Mouse (Mus musculus): ENCODE measurements around the gene Cyth1.

Cyth1 gene

DNA sequence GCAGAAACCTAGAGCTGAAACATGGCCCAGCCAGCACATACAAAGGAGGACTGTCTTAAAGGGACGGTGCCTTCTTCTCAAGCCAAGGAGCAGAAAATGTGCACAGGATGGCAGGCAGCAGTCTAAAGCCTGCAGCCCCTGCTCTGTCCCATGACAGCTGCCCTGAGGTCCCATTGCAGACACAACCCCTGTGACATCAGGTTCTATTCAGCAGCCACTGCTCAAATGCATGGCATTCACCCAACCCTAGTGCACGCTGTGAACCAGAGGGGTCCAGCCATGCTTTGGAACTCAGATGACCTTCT is 50.1 kb downstream of the Cyth1 start:
- DNase-seq (ENCODE audit: low read depth), result no peak

DNA sequence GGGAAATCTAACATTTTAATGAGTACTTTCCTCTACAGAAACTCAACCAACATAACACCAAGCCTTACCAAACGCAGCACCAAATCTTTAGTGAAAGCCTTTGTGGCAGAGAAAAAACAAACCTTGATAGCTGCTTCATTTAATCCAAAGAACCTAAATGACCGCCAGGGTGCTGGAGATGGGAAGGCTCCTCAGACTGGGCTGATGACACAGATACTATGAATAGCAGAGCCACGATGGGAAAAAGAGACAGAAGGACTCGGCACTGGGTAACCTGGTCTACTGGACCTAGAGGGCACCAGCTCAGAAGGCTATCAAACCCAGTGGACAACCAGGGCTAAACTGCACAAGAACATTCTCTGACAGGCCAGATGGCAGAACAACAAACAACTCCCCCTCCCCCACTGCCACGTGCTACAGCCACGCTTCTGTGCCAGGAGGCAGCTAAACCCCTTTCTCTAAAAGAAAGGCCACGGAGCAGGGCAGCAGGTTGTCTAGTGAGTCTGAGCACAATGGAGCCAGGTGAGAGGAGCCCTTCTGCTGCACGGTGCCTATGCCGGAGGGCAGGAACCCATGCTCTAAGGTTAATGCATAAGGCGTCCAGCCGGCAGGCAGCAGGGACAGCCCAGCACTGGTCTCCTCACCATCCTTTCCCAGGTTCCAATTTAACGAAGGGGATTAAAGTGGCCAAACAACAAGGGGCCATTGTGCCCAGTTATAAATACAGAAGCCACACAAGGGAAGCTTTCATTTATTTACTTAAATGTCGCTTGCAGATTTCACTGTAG is 50.7 kb downstream of the Cyth1 start:
- no peak for DNase-seq (ENCODE audit: low read depth)

DNA sequence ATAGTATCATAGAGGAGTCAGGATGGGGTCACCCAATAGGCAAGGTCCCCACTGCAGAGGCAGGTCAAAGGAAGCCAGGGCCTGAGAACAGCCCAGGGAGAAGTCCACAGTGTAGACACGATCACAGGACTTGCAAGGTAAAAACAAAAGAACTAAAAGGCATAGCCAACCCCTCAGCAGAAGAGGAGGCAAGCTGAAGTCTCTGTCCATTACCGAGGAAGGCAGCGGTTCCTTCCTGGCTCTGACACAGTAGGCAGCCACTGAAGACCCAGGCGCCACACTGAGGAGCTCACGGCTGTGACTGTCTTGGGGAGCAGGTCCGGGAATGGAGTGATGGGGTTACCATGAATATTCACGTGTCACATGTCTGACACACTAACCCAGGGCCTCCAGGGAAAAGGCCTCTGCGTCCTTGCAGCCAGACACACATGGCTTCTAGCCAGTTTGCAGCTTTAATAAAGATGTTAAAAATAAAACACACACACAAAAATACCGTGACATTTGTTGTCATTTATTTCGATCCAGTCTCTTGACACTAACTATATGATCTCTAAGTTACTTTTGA is 51.5 kb downstream of the Cyth1 start:
- no peak for DNase-seq (ENCODE audit: low read depth)

DNA sequence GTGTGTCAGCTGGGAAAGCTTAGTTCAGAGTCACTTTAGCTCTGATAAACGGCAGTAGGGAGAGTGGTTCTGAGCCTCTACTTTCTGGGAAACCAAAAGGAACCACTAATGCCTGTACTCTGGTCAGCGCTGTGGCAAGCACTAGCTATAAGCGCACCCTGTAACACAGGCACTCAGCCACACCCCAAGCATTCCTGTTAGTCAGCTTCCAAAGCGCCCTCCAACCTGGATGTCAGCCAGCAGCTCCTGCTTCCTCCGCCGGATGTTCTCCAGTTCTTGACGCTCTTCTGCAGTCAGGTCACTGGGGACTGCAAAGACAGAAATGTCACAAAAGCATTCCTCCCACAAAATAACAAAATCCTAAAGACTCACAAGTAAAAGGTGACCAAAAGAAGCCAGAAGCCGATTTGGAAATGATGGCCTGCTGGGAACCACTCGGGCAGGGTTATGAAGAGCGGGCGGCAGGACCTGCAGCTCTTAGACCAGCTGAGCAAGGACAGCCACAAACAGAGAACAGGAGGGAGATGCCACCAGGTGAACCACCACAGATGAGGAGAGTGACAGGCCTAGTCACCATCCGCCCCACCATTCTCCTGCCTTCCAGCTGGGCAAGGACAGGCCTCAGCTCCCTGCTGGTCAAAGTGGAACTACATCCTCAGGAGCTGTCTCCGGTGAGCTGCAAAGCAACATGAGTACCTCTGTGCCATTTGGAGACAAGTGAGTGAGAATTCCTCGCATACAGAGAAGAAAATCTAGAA is 54.8 kb downstream of the Cyth1 start:
- no peak for DNase-seq (ENCODE audit: low read depth)

DNA sequence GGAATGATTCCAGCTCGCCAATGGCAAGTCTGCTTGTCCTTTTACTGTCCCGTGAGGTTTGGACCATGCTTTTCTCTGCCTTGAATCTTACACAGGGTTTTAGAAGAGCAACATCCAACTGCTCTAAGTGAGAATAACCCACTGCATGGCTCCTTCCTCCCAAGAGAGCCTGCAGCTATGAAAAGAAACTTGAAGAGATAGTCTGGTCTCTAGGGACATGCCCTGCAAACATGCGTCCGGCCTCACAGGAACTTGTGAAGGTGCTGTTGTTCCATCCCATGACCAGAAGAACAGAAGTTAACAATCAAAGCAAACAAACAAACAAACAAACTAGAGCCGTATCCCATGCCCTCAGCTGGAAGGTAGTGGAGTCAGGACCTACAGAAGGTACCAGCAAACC is 55.4 kb downstream of the Cyth1 start:
- no peak for DNase-seq (ENCODE audit: low read depth)

DNA sequence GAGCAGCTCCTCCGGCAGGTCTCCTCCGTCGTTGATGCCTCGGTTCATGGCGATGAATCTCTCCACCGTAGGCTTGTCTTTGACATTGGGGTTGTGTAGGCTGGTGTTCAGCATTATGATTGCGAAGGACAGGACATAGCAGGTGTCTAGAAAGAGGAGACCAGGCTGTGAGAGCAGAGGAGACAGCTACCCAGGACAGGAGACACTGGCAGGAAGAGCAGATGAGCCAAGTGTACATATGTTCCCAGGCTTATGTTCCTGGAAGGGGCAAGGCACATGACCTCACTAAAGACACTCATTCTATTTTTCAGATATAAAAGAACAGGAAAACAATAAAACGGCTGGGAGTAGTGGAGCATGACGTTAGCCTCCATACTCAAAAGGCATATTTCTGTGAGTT is 65.6 kb downstream of the Cyth1 start:
- no peak for DNase-seq (ENCODE audit: low read depth)

DNA sequence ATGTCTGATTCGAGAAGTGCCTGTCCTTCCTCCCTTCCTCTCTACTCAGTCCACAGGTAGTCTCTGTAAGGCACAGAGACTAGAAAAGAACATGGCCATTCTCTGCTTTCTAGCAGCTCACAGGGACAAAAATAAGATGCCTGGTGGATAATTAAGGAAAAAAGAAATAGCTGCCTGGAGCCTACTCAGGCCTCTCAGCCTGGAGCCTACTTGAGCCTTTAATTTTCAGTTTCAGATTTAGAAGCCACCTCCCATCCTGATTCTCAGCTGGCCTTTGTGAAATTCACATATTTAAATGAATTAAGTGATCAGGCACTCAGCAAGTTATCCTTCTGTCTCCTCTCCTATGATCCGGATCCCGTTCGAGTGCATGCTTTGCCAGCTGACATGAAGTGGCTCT is 66.0 kb downstream of the Cyth1 start:
- DNase-seq (ENCODE audit: low read depth), result no peak

DNA sequence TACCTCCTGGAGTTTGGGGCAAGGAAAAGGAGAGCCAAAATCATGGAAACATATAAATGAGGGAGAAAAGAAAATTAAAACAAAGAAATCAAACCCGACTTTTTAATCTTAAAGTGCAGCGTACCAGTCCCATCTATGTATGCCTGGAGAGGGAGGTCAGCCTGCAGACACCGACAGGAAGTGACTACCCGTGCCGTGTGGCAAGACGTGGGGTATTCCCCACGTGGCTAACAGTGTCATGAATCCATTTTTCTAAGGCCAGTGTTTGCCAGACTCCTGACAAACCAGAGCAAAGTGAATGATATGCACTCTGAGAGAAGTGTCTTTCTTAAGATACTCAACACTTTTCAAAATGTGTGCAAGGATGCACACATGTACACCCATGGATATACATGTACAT is 68.2 kb downstream of the Cyth1 start:
- peak; percentile 49 for DNase-seq (ENCODE audit: low read depth)

DNA sequence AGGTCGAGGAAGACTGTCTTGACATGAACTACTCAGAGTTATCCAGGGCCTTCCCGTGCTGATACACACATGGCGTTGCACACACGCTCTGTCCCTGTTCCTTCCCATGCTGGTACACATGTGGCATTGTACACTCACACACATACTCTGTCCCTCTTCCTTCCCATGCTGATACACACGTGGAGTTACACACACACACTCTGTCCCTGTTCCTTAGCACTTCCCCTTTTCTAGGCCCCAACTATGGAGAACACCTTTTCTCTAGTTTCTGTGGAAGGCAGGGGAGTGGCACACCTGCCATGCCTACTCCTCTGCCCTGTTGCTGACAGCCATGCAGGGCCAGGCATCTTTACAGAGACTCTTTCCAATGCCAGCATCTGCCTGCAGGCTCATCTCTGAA is 70.2 kb downstream of the Cyth1 start:
- no peak for DNase-seq (ENCODE audit: low read depth)

DNA sequence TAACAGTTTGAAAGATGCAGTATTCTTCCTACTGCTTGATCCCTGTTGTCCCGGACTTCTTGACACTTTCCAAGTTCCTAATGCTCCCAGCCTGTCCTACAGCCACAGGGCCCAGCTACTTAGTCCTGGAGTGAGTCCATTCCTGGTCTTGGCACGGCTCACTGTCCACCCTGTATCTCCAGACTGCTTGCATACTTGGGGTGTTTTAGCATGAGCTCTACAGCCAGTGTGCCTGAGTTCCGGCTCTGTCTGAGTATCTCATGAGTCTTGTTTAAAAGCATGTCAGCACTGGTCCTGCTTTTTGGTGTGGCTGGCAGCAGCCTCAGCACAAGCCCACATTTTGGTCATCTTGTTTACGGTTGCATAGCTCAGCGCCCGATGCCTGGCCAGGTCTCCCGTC is 73.6 kb downstream of the Cyth1 start:
- DNase-seq (ENCODE audit: low read depth), result no peak

DNA sequence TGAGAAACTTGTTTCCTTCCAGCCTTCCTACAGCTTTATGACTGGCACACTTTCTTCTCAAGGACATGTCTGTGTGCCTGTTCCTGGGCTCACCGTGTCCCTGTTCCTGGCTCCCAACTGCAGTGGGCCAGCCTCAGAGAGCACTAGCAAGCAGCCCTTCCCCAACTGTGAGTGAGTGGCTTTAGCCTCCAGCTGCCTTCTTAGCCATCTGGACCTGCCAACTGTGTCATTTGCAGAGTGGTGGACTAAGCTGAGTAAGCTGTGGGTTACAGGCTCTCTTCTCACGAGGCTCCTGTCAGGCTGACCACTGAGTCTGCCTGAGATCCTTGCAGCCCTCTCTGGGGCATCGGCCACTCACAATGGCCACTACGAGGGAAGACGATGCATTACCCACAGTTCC is 75.6 kb downstream of the Cyth1 start:
- no peak for DNase-seq (ENCODE audit: low read depth)

DNA sequence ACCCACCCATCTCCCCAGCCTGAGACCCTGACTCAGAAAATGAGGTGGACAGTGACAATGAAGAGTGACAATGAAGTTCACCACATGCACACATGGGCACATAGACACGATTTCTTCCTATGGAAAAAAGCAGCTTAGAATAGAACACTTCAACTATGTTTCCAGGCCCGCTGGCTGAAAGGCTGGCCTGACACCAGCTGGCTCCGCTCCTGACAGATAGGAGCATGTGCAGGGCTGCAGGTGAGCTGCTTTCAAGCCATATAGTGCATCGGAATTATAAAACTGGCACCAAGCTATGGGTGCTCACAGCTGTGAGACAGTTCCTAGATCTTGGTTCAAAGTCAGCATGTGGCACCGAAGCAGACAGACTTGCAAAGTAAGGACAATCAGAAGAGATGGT is 78.1 kb downstream of the Cyth1 start:
- DNase-seq (ENCODE audit: low read depth), result no peak

DNA sequence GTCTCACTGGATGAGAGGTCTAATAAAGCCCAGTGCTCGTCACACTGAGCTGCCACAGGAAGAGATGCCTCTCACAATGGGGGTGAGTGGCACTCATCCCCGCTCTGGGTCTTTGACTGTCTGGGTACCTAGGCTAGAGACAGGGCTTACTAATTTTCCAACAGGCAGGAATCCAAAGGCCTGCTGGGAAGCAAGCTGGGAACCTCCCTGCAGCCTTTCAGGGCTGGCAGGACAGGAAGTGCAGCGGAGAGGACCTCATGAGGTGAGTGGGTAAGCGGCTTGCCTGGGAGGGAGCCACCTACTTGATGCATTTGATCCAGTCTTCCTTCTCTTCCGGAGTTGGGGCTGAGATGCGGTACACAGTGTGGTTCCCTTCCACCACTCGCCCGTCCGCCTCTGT is 79.7 kb downstream of the Cyth1 start:
- no peak for DNase-seq (ENCODE audit: low read depth)

DNA sequence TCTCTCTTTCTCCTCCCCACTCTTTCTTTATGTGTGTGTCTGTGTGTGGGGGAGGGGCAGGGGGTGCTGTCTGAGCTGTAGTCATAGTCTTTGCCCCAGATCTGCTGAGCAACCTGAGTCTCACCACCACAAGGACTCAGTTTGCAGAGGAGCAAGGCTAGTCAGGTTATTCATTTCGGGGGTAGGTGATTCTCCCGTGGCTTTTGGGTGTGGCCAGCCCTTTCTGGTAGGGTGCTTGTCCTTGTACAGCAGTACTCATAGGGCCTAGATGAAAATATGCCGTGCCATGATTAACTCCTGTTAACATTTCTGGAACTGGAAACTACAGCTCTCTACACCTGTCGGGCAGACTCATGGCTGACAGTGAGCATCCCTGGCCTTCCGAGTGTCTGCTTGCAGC is 81.8 kb downstream of the Cyth1 start:
- no peak for DNase-seq (ENCODE audit: low read depth)

DNA sequence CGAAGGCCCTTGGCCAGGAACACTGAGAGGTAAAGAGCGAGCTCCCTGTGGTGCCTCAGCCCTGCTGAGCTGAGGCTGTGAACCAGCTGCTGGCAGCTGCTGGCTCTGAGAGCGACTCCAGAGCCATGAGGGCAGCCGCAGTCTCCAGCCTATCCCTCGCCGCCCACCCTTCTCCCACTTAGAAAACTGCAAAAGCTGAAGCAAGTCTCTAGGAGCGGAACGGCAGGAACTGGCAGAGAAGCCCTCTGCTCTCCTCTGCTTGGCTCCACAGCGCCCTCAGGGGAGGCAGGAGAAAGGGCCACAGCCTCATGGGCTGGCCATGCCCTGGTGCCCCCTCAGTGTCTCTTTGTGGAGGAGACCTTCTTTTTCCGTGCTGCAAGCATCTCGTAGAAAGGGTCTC is 82.7 kb downstream of the Cyth1 start:
- DNase-seq (ENCODE audit: low read depth), result no peak

DNA sequence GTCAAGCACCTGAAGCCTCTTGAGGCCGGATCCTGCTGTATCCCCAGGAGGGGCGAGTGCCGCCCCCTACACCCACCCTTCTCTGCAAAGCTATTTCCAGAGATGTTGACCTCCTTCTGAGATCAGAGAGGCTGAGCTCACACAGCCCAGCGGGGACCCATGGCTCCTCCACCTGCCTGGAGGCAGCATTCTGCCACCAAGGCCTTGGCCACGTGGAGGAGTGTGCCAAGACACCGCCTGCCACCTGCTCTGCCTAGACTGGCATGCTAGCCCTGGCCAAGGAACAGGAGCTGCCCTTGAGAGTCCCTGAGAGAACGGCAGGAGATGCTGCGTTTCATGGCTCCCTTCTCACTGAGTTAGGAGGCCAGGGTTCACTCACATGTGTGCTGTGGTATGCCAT is 83.8 kb downstream of the Cyth1 start:
- no peak for DNase-seq (ENCODE audit: low read depth)

DNA sequence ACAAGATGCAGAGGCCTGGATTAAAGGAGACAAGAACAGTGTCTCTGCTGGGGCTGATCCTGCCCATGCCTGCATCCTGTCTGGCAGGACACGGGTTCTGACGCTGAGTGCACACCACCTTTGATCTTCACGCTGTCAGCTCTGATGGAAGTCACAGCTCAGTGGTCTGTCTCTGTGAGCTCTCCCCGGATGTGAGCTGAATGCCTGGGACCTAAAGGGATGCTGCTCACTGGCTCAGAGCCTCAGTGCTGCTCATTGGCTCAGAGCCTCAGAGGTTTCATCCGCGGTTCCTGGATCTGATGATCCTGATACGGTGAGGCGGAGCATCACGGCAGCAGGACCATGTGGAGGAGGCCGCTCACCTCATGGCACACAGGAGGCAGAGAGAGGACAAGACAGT is 86.1 kb downstream of the Cyth1 start:
- no peak for DNase-seq (ENCODE audit: low read depth)

DNA sequence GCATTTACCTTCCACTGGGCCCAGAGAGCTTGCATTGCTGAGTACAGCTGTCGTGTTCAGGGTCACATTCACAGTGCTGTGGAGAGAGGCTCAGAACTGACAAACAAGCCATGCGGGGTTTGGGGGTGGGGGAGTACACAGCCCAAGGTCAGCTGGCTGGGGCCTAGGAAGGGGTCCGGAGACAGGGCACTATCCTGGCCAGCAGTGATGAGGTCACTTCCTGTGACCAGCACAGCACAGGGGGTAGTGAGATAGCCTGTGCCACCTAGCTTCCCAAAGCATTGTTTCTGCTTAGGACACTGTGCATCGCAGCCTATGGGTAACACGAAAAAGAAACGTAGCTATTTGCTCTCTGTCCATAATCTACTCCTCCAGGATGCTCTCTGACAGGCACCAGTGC is 87.2 kb downstream of the Cyth1 start:
- DNase-seq (ENCODE audit: low read depth), result no peak

DNA sequence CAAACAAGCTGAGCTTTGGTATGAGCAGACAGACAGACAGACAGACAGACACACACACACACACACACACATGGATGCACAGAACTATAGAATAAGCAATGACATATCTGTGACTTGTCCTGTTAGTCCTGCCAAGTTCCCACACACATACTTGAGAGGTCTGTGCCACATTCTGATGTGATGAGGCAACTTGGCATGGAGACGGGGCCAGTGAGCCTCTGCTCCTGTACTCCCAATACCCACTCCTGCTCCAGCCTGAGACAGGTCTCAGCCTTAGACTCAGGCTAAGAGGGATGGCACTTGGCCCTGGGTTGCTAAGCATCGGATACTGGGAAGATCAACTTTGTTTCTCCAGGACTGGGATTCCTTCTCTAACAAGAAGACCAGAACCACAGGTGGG is 87.6 kb downstream of the Cyth1 start:
- no peak for DNase-seq (ENCODE audit: low read depth)

DNA sequence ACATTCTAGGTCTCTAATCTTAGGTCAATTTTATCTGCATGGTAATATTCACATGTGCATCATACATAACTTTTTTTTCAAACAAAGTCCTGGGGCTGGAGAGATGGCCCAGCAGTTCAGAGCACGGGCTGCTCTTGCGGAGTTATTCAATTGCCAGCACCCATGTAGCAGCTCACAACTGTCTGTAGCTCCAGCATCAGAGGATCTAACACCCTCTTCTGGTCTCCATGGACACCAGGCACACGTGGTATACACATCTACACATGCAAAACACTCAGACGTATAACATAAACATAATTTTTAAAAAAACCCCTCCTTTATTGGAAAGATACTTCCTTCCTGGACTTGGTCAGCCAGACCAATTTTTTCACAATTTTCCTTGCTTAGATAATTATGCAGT is 89.6 kb downstream of the Cyth1 start:
- no peak for DNase-seq (ENCODE audit: low read depth)

DNA sequence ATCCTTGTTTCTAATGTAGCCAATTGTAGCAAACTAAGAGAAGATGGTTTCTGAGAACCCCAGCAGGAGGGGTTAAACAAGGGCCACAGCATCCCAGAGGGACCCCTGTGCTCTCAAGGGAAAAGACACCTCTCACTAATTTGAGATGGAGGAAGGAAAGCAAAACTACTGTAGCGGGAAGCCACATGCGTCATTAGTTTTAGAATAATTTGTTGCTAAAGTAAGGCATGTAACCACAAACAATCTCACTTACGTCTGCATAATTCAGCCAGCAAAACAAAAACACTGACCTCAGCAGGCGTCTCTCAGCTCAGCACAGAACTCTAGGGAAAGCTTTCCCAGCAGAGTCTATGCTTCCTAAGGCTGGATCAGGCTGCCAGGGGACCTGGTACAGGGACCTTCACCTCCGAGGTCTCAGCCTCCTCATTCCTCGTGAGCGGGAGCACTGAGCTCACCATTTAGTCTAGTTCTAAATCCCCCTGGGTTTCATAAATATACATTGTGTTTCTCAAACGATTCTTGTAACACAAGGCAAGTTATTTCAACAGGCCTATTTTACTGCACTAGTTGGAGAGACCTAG is 91.8 kb downstream of the Cyth1 start:
- no peak for DNase-seq (ENCODE audit: low read depth)

DNA sequence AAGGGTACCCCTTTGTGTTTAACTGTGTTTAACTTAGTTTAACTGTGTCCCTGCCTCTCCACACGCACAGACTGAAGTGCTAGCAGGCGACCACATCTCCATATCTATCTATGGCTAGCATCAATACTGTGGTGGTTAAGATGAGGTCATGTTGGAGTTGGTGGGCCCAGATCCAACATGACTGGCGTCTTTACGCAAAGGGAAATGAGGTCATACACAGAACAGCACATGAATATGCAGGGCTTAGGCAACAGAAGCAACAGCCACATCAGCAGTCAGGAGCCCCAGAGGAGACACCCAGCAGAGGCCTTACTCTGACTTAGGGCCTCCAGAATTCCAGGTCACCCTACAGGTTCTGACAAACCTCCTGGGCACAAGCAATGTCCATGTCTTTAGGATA is 95.4 kb downstream of the Cyth1 start:
- DNase-seq (ENCODE audit: low read depth), result peak; percentile 60

DNA sequence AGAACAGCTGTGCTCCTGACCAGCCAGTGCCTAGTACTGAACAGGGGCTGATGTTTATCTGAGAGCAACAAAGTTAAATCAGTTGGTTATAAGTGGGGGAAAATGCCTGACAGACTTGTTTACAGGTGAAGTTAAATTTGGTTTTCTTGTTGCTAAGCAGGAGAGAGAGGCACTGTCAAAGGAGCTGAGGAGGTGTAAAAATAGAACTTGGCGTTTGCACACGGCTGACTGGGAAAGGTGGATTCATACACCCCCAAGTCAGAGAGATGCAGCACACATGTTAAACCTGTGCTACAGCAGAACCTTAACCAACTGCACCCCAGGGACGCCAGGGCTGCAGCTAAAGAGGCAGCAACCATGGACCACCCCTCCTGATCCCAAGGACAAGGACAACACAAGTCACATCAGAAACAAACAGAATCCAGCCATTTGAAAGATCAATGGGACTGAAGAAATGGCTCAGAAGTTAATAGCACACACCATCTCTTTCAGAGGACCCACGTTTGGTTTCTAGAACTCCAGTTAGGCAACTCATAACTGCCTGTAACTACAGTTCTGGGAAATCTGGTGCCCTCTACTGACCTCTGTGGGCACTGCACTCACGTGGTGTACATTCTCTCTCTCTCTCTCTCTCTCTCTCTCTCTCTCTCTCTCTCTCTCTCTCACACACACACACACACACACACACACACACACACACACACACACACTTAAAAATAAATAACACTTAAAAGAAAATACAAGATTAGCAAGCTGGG is 96.8 kb downstream of the Cyth1 start:
- peak; percentile 65 for DNase-seq (ENCODE audit: low read depth)

Data from induced T-regulatory cell, adult 2 months (primary cell).